Mouse (Mus musculus) thymus, postnatal 14 days (tissue): ENCODE measurements around the gene Ncf1.

Source experiments
- DNase-seq: peaks from one replicate; pipeline ENCODE4 v3.0.0; 2021

The Ncf1 gene

GRCm38 (mm10) chr5:134243661-134244436 is 14.4 kb upstream of the Ncf1 start:
- no peak for DNase-seq

GRCm38 (mm10) chr5:134241831-134242230 is 12.4 kb upstream of the Ncf1 start:
- DNase-seq = no peak

GRCm38 (mm10) chr5:134237936-134238760 is 8.7 kb upstream of the Ncf1 start:
- no peak for DNase-seq

- DNase-seq = no peak
These were observed 8.1 kb upstream of the Ncf1 start for GRCm38 (mm10) chr5:134237508-134237907.

- DNase-seq = peak; percentile 82
These were observed 7.4 kb upstream of the Ncf1 start for GRCm38 (mm10) chr5:134236796-134237195.

GRCm38 (mm10) chr5:134236241-134236640 is 6.8 kb upstream of the Ncf1 start:
- DNase-seq = no peak

- no peak for DNase-seq
These were observed 5.7 kb upstream of the Ncf1 start for GRCm38 (mm10) chr5:134235111-134235510.

GRCm38 (mm10) chr5:134234205-134234604 is 4.8 kb upstream of the Ncf1 start:
- peak; percentile 57 for DNase-seq

GRCm38 (mm10) chr5:134233244-134233651 is 3.8 kb upstream of the Ncf1 start:
- peak; percentile 65 for DNase-seq

- DNase-seq = peak; percentile 53
These were observed 3.1 kb upstream of the Ncf1 start for GRCm38 (mm10) chr5:134232568-134232967.

GRCm38 (mm10) chr5:134232111-134232510 is 2.7 kb upstream of the Ncf1 start:
- peak; percentile 60 for DNase-seq

GRCm38 (mm10) chr5:134231376-134231775 is 2.0 kb upstream of the Ncf1 start:
- DNase-seq = no peak

GRCm38 (mm10) chr5:134228249-134228638 is 1.2 kb downstream of the Ncf1 start:
- DNase-seq = no peak

GRCm38 (mm10) chr5:134227574-134228248 is 1.7 kb downstream of the Ncf1 start:
- DNase-seq = peak; percentile 67

GRCm38 (mm10) chr5:134226946-134227345 is 2.5 kb downstream of the Ncf1 start:
- no peak for DNase-seq

GRCm38 (mm10) chr5:134225110-134225901 is 4.1 kb downstream of the Ncf1 start:
- DNase-seq = peak; percentile 40

GRCm38 (mm10) chr5:134221708-134222150 is 7.7 kb downstream of the Ncf1 start:
- DNase-seq = no peak

GRCm38 (mm10) chr5:134221278-134221677 is 8.1 kb downstream of the Ncf1 start:
- no peak for DNase-seq

- DNase-seq = no peak
These were observed 11.5 kb downstream of the Ncf1 start for GRCm38 (mm10) chr5:134217900-134218299.

GRCm38 (mm10) chr5:134214021-134214806 is 15.2 kb downstream of the Ncf1 start:
- DNase-seq = no peak

GRCm38 (mm10) chr5:134209931-134210554 is 19.4 kb downstream of the Ncf1 start:
- DNase-seq = no peak
